Mouse (Mus musculus): ENCODE data around the gene Ap5z1. TPM values are rescaled to one million over a fixed set of nuclear protein-coding genes. Genes with fewer than 3 reads are reported as not detected.

Ap5z1 gene
- polyA plus RNA-seq, 1 experiment from 2014 or later = 8.8 TPM

DNA sequence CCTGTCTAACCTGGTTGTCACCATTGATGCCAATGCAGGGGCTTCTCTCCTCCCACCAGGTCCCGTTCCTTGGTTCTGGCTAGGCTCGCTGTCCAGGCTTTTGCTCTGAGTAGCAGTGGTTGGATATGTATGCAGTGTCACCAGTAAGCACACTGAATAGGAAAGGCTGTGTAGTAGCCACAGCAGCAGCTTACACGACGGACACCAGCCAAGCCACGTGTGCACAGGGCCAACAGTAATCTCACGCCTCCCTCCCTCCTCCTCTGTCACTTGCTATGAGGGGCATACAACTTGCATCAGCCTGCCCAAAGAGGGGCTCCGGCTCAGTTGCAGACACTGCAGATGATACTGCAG, 46.3 kb downstream of the Ap5z1 start:
- Histone ChIP-seq H3K9ac (ENCODE audit: low read length) (no peak overlapping the region), H3K36me3 (ENCODE audit: control insufficient read depth, insufficient read depth) (no peaks in the 10 kb centered on the region)
- 59% methylated on average over 7 of the region's 7 CpGs for WGBS

DNA sequence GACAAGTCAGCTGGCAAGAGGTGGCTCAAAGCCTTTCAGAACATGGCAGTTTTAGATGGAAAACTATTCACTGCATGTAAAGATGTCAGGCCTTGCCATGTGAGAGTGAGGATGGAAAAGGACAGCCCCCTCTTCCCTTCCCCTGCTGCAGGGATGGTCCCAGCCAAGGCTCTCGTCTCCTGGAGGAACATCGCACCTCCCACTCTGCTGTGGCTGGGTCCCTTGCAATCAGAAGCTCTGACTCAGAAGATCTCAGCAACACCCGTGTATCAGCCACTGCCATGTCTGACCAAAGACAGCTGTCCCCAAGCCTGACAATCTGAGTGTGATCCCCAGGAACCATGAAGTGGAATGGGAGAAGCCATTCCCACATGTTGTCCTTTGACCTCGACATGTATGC, 48.4 kb downstream of the Ap5z1 start:
- WGBS = 65% methylated on average over 4 of the region's 4 CpGs
- H3K4me1 ChIP-seq (ENCODE audit: control insufficient read depth, insufficient read depth, low read length) = peaks cover 13% of the 10 kb centered on the region
- H3K9ac ChIP-seq (ENCODE audit: low read length) = no peak overlapping the region
- no peak overlapping the region for H3K27ac ChIP-seq (ENCODE audit: low read length)
- no peaks in the 10 kb centered on the region for H3K9me3 ChIP-seq (replicated peaks; ENCODE audit: control insufficient read depth, low read length)
- no peaks in the 10 kb centered on the region for H3K27me3 ChIP-seq (ENCODE audit: control insufficient read depth, insufficient read depth, low read length)
- no peaks in the 10 kb centered on the region for H3K36me3 ChIP-seq (ENCODE audit: control insufficient read depth, insufficient read depth)
- ATAC-seq (replicated peaks; ENCODE audit: extremely low read depth, insufficient read depth, low FRiP score) = no peak
- no peak overlapping the region for H3K4me2 ChIP-seq (ENCODE audit: low read depth, low read length)
- no peak overlapping the region for H3K4me3 ChIP-seq (ENCODE audit: low read length)

More for the DNA sequence above, 46.3 kb downstream of the Ap5z1 start:
- ATAC-seq (replicated peaks; ENCODE audit: extremely low read depth, insufficient read depth, low FRiP score) = no peak
- H3K9me3 ChIP-seq (replicated peaks; ENCODE audit: control insufficient read depth, low read length) = no peaks in the 10 kb centered on the region
- peaks cover 13% of the 10 kb centered on the region for H3K4me1 ChIP-seq (ENCODE audit: control insufficient read depth, insufficient read depth, low read length)
- no peak overlapping the region for H3K27ac ChIP-seq (ENCODE audit: low read length)
- H3K4me3 ChIP-seq (ENCODE audit: low read length) = no peak overlapping the region
- no peak overlapping the region for H3K4me2 ChIP-seq (ENCODE audit: low read depth, low read length)
- H3K27me3 ChIP-seq (ENCODE audit: control insufficient read depth, insufficient read depth, low read length) = no peaks in the 10 kb centered on the region

DNA sequence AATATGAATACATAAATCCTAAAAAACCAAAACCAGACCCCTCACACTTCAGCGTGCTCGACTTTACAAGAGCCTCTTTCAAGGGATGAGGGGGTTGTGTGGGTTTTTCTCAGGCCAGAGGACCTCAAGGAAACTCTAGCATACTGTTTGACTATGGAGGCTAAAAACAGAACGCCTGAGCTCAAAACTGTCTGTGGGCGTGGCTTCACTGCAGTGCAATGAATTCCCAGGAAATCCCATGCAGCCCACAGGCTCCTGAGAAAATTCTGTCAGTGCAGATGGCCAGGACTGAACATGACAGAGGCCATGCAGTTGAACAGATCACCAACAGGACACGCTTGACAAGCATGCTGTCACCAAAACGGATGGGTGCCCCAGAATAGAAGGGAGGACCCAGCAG, 55.2 kb downstream of the Ap5z1 start:
- 34% methylated on average over 6 of the region's 6 CpGs for WGBS

DNA sequence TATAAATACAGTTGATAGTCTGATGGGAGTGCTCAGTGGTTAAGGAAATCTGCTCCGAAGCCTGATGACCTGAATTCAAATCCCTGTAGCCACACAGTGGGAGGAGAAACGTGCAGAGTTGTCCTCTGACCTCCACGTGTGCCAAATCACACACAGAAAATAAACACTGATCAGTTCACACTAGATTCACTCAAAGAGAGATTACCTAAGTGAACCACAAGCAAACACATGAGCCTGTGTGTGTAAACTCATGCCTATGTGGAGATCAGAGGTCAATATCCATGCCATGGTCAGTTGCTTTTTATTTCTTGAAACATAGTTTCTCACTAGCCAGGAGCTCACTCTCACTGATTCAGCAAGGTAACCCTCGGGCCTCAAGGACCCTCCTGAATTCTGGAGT, 56.6 kb downstream of the Ap5z1 start:
- 75% methylated on average over 4 of the region's 4 CpGs for WGBS
- Histone ChIP-seq H3K36me3 (ENCODE audit: control insufficient read depth, insufficient read depth) (no peaks in the 10 kb centered on the region), H3K27me3 (ENCODE audit: control insufficient read depth, insufficient read depth, low read length) (no peaks in the 10 kb centered on the region), H3K4me2 (ENCODE audit: low read depth, low read length) (no peak overlapping the region), H3K9ac (ENCODE audit: low read length) (no peak overlapping the region), H3K4me3 (ENCODE audit: low read length) (no peak overlapping the region), H3K27ac (ENCODE audit: low read length) (no peak overlapping the region), H3K9me3 (replicated peaks; ENCODE audit: control insufficient read depth, low read length) (no peaks in the 10 kb centered on the region; the same call in 1 of the 2 replicates), H3K4me1 (ENCODE audit: control insufficient read depth, insufficient read depth, low read length) (peaks cover 7% of the 10 kb centered on the region)
- no peak for ATAC-seq (replicated peaks; ENCODE audit: extremely low read depth, insufficient read depth, low FRiP score)

More for the DNA sequence above, 55.2 kb downstream of the Ap5z1 start:
- no peak overlapping the region for H3K9ac ChIP-seq (ENCODE audit: low read length)
- ATAC-seq (replicated peaks; ENCODE audit: extremely low read depth, insufficient read depth, low FRiP score) = no peak
- no peak overlapping the region for H3K27ac ChIP-seq (ENCODE audit: low read length)
- no peak overlapping the region for H3K4me3 ChIP-seq (ENCODE audit: low read length)
- no peaks in the 10 kb centered on the region; the same call in 1 of the 2 replicates for H3K9me3 ChIP-seq (replicated peaks; ENCODE audit: control insufficient read depth, low read length)
- H3K27me3 ChIP-seq (ENCODE audit: control insufficient read depth, insufficient read depth, low read length) = no peaks in the 10 kb centered on the region
- no peaks in the 10 kb centered on the region for H3K36me3 ChIP-seq (ENCODE audit: control insufficient read depth, insufficient read depth)
- H3K4me2 ChIP-seq (ENCODE audit: low read depth, low read length) = no peak overlapping the region
- 0 out of 2 replicates have a peak, but pooled peaks cover 3% of the 10 kb centered on the region for H3K4me1 ChIP-seq (ENCODE audit: control insufficient read depth, insufficient read depth, low read length)

DNA sequence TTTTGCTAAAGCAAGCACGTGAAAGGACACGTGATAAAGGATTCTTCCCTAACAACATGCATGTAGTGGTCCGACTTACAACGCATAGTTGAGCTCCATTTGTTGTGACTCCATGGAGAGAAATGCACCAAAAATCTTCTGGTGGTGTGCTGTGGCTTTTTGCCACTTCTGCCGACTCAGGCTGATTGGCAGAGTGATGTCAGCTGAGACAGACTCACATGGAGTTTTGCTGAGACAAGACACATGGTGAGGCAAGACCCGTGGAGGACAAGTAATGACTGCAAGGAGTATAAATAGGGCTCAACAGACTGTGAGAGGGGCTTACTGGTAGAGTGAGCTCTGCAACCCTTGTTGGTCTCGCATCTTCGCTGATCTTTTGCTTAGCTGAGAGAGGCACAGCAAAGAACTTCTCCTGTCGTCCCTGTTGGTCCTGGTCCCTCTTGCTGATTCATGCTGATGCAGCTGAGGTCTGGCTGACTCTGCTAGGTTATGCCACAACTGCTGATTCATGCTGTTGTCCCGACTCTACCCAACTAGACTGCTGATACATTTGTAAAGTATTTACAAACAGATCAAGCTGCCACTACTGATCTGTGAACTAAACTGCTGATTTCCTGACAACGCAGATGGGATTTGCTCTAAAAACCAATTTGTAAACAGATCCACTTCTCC, 57.6 kb downstream of the Ap5z1 start:
- H3K27me3 ChIP-seq (ENCODE audit: control insufficient read depth, insufficient read depth, low read length) = no peaks in the 10 kb centered on the region
- 80% methylated on average over 11 of the region's 11 CpGs for WGBS
- ATAC-seq (replicated peaks; ENCODE audit: extremely low read depth, insufficient read depth, low FRiP score) = no peak
- no peaks in the 10 kb centered on the region for H3K36me3 ChIP-seq (ENCODE audit: control insufficient read depth, insufficient read depth)
- no peak overlapping the region for H3K9ac ChIP-seq (ENCODE audit: low read length)
- peaks cover 9% of the 10 kb centered on the region for H3K4me1 ChIP-seq (ENCODE audit: control insufficient read depth, insufficient read depth, low read length)
- no peaks in the 10 kb centered on the region; the same call in 1 of the 2 replicates for H3K9me3 ChIP-seq (replicated peaks; ENCODE audit: control insufficient read depth, low read length)
- no peak overlapping the region for H3K4me2 ChIP-seq (ENCODE audit: low read depth, low read length)
- H3K27ac ChIP-seq (ENCODE audit: low read length) = no peak overlapping the region
- H3K4me3 ChIP-seq (ENCODE audit: low read length) = no peak overlapping the region

DNA sequence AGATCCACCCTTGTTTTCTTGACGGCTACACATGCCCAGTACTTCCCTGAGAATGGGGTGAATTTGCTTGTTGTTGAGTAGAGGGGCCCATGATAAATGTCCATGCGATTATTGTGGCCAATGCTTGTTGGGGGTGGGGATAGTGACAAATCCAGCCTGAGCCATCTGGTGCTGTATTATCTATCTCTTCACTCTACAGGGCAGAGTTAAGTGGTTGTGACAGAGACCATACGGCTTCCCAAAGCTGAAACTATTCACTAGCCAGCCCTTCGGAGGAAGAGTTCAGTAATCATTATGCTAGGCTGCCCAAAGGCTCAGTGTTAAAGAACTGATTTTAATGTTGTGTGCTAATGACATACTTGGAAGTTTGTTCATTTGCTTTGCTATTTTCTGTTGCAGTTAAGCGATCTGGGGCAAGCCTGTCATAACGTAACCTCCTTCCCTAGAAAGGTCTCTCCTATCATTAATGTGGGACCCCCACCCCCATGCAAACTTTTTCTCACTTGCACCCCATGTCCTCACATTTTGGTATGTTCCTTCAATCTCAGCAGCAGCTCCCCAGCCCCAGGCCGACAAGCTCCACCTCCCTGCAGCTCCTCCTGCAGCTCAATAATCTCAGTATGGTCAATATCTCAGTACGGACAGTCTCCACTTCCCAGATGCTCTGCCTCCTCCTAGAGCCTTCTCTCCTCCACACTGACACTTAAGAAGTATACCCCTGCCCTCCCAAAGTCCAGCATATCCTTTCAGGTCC, 61.1 kb downstream of the Ap5z1 start:
- Histone ChIP-seq H3K27me3 (ENCODE audit: control insufficient read depth, insufficient read depth, low read length) (peaks cover 2% of the 10 kb centered on the region), H3K9ac (ENCODE audit: low read length) (no peak overlapping the region), H3K4me3 (ENCODE audit: low read length) (no peak overlapping the region), H3K27ac (ENCODE audit: low read length) (peak overlapping the region; percentile 13; the same call in 1 of the 2 replicates), H3K4me1 (ENCODE audit: control insufficient read depth, insufficient read depth, low read length) (peaks cover 6% of the 10 kb centered on the region), H3K9me3 (replicated peaks; ENCODE audit: control insufficient read depth, low read length) (no peaks in the 10 kb centered on the region; the same call in 1 of the 2 replicates), H3K4me2 (ENCODE audit: low read depth, low read length) (peak overlapping the region; percentile 10; the same call in 1 of the 2 replicates), H3K36me3 (ENCODE audit: control insufficient read depth, insufficient read depth) (no peaks in the 10 kb centered on the region)
- ATAC-seq (replicated peaks; ENCODE audit: extremely low read depth, insufficient read depth, low FRiP score) = 0 out of 2 replicates have a peak, but pooled peaks have one; percentile 14
- WGBS = 44% methylated on average over 8 of the region's 8 CpGs

Other genes starting within 250 kb of the Ap5z1 start
- gene Foxk1, start 62.4 kb upstream of the Ap5z1 start, polyA plus RNA-seq (2015; fragmentation: Nextera tagmentation; extraction: Ambion mirVana) = 2.5 and 4.7 TPM in 2 replicates
- gene Papolb, start 66.1 kb downstream of the Ap5z1 start, polyA plus RNA-seq (2015; fragmentation: Nextera tagmentation; extraction: Ambion mirVana) = 0.05 and 0.14 TPM in 2 replicates
- gene Radil, start 87.2 kb downstream of the Ap5z1 start, polyA plus RNA-seq (2015; fragmentation: Nextera tagmentation; extraction: Ambion mirVana) = 9.0 and 11.9 TPM in 2 replicates
- gene Mmd2, start 144.9 kb downstream of the Ap5z1 start, polyA plus RNA-seq (2015; fragmentation: Nextera tagmentation; extraction: Ambion mirVana) = 0.14 and 0.24 TPM in 2 replicates
- 27.5 and 29.4 TPM in 2 replicates for gene Wipi2, start 163.8 kb downstream of the Ap5z1 start, polyA plus RNA-seq (2015; fragmentation: Nextera tagmentation; extraction: Ambion mirVana)
- gene Slc29a4, start 228.6 kb downstream of the Ap5z1 start, polyA plus RNA-seq (2015; fragmentation: Nextera tagmentation; extraction: Ambion mirVana) = 1.1 and 1.4 TPM in 2 replicates

Data from heart, embryonic 16.5 days (tissue).